Mouse (Mus musculus) urinary bladder, postnatal 14 days (tissue): ENCODE results near the gene Acsm4.

ENCODE experiments used
- DNase-seq: peaks from one replicate; pipeline ENCODE4 v3.0.0; 2021; ENCODE audit warnings: low spot score

The Acsm4 gene

GRCm38 (mm10) chr7:119762166-119762697 is 72.4 kb downstream of the Acsm4 start:
- no peak for DNase-seq
